Mouse (Mus musculus): ENCODE data around the gene Gas6.

Gene Gas6

GRCm38 (mm10) chr8:13459431-13459830, 34.9 kb downstream of the Gas6 start:
- DNase-seq: no peak

- DNase-seq: peak; percentile 56 to 76
These were observed 39.0 kb downstream of the Gas6 start for GRCm38 (mm10) chr8:13455295-13455694.

GRCm38 (mm10) chr8:13454341-13455113, 39.8 kb downstream of the Gas6 start:
- DNase-seq: no peak

- DNase-seq: no peak
These were observed 42.5 kb downstream of the Gas6 start for GRCm38 (mm10) chr8:13451747-13452277.

- no peak for DNase-seq
These were observed 46.1 kb downstream of the Gas6 start for GRCm38 (mm10) chr8:13448145-13448544.

- DNase-seq: no peak
These were observed 47.8 kb downstream of the Gas6 start for GRCm38 (mm10) chr8:13446456-13446855.

GRCm38 (mm10) chr8:13442152-13442551, 52.1 kb downstream of the Gas6 start:
- no peak for DNase-seq

GRCm38 (mm10) chr8:13437531-13437930, 56.8 kb downstream of the Gas6 start:
- DNase-seq: no peak

- no peak for DNase-seq
These were observed 58.2 kb downstream of the Gas6 start for GRCm38 (mm10) chr8:13436052-13436451.

GRCm38 (mm10) chr8:13434889-13435288, 59.4 kb downstream of the Gas6 start, which contains the start of gene Tmem255b:
Gene Tmem255b, plus strand, starts transcription at chr8:13435189.
- no peak for DNase-seq

- no peak for DNase-seq
These were observed 61.2 kb downstream of the Gas6 start for GRCm38 (mm10) chr8:13433130-13433529.

GRCm38 (mm10) chr8:13430866-13431265, 63.4 kb downstream of the Gas6 start:
- no peak for DNase-seq

GRCm38 (mm10) chr8:13430412-13430811, 63.9 kb downstream of the Gas6 start:
- DNase-seq: no peak

- no peak for DNase-seq
These were observed 66.1 kb downstream of the Gas6 start for GRCm38 (mm10) chr8:13428156-13428555.

- DNase-seq: no peak
These were observed 66.9 kb downstream of the Gas6 start for GRCm38 (mm10) chr8:13427351-13427750.

GRCm38 (mm10) chr8:13420970-13421369, 73.3 kb downstream of the Gas6 start:
- DNase-seq: peak in 1 of 2 experiments; percentile 25

- no peak for DNase-seq
These were observed 75.1 kb downstream of the Gas6 start for GRCm38 (mm10) chr8:13419111-13419639.

- DNase-seq: no peak
These were observed 78.4 kb downstream of the Gas6 start for GRCm38 (mm10) chr8:13415879-13416278.
